Mouse (Mus musculus): ENCODE measurements around the gene Oas1d.

DNA sequence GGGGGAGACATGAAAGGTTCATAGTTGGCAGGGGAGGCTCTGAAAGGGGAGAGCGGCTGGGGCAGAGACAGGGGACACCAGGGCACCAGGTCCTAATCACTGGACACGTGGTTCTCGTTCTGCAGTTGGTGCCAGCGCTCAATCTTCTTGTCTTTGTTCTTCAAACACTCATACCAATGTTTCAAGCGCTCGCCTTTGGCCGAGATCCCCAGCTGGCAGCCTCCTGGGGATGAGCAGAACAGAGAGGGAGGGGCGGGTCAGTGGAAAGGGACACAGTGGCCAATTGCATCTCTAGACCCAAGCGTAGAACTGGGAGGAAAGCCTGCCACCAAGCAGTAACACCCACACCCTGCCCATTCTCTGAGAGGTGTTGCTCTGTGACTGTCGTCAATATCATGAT, 27.7 kb downstream of the Oas1d start:
- no peak for TF ChIP-seq CTCF (IDR thresholded peaks at IDR 0.05; ENCODE audit: low read depth, low read length)
- TF ChIP-seq GATA1 (IDR thresholded peaks at IDR 0.05; ENCODE audit: borderline replicate concordance, low read length): no peak

Data from G1E (cell line).